Mouse (Mus musculus) heart, postnatal 25 days (tissue): ENCODE data around the gene Gm10181. TPM values are rescaled to one million over a fixed set of nuclear protein-coding genes. Genes with fewer than 3 reads are reported as not detected.
"Not testable (repeated sequence)": the region's sequence is repeated elsewhere in the genome, so short reads cannot be mapped to it uniquely, and the experiment has no call there.

Experiments
- DNase-seq: peaks from one replicate; pipeline ENCODE4 v3.0.0; 2022; ENCODE audit warnings: low spot score
- intact Hi-C: fragments of 180-260 bp; cut with DNase I; formaldehyde crosslinking; loops from one replicate; pipeline ENCODE4 v1.15.1; 2025
- total RNA-seq, 2 experiments: library from RNA; stranded (reverse); gene quantifications; 2 replicates each; pipeline ENCODE4 v1.2.3; 2021

Gm10181 gene
- total RNA-seq: not detected

DNA sequence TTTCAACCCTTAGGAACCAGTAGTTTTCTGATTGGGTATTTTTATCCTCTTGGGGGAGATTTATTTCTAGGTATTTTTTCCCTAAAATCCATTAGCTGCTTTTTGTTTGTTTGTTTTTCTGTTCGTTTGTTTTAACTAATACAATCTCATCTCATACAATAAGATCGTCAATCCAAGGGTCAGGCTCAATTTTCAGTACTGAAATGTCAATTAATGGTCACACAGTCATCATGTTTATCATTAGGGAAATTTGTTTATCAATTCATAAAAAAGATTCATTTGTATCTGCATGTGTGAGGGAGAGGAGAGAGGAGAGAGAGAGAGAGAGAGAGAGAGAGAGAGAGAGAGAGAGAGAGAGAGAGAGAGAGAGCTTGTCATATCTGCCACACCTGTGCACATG is at the start of gene Gm10181:
TSS of gene Gm10181 (plus strand) at position 301 of the 400 bp plus-strand sequence.
- intact Hi-C loops: no loop called here
- no peak for DNase-seq

DNA sequence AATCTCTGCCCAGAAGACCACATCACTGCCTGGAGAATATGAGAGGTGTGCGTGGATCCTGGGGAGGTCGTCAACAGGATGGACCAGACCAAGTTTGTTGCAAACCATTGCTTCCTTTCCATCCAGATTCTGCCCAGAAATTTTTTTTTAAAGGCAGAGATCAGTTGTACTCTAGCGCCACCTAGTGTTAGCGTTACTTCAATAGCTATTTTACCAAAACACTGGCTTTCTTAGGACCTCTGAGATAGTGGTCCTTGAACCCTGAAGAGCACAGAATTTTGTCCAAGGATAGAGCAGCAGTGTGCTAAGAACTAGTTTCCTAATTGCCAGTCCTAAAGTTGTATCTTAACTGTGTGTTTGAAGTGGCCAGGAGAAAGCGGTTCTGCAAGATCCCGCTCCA is 47.6 kb upstream of the Gm10181 start:
- intact Hi-C loops: loop anchor here (1.0 to 5.0 kb wide), 2 partner anchors 340 to 499 kb away; no protein-coding TSS in a partner anchor
- no peak for DNase-seq

DNA sequence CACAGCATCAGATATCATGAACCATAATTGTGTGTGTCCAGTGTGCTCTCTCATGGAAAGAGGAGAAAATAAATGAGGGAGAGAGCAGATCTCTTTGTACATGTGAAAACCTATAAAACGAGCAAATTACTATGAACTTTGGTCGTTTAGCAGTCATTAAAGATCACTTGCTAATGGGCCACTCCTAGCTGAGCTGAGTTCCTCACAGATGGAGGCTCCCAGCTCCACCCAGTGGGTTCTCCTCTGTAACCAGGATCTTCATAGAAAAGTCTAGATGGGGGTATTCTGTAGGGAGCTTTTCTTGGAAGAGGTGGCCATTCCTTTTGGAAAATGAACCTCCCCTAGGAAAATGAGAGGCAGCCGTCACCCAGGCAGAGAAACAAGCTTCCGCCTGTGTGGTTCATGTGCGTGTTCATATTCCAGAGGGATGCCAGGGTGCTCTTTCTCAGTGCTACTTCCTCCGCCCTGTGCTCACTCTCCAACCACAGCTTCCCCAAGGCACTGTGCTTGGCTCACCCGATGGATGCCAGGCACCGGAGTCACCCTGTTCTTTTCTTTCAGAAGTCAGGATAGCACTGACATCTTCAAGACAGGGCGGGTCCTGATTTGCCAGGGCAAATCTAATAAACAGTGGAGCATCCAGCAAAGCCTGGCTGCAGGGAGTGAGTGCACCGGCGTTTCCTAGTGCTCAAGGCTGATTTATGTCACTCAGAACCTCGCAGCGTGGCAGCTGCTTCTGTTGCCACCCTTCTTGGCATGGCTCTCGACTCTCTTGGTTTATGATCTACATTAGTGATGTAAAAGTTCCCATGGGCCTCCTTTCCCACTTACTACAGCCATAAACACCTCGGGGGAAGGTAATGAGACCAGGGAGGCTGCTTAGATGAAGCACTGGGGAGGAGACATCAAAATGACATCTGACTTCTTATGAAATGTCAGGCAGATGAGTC is 46.8 kb upstream of the Gm10181 start:
- DNase-seq: no peak
- intact Hi-C loops: loop anchor here (5.0 kb wide), 1 partner anchor 500 kb away; no protein-coding TSS in a partner anchor

- DNase-seq: no peak
- intact Hi-C loops: loop anchor here (2.0 to 5.0 kb wide), 2 partner anchors 60 to 502 kb away; no protein-coding TSS in a partner anchor
These were observed 44.9 kb upstream of the Gm10181 start for GRCm38 (mm10) chr9:25044325-25044724.

DNA sequence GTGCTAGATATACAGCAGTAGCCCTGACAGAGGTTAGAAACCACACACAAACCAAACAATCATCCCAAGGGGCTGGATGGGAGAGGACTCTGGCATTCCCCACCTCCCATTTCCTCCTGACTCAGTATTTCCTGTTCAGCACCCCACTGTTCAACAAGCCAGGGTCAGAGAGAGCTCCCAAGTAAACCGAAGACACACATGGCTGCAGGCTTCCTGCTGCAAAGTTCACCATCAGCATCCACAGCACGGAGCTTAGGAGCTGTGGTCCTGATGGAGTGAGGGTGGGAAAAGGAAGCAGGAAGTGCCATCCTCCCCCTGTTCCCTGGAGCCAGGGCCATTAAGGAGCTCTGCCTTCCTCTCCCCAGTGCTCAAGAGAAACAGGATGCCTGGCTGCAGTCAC is 40.9 kb upstream of the Gm10181 start:
- no peak for DNase-seq
- intact Hi-C loops: no loop called here

DNA sequence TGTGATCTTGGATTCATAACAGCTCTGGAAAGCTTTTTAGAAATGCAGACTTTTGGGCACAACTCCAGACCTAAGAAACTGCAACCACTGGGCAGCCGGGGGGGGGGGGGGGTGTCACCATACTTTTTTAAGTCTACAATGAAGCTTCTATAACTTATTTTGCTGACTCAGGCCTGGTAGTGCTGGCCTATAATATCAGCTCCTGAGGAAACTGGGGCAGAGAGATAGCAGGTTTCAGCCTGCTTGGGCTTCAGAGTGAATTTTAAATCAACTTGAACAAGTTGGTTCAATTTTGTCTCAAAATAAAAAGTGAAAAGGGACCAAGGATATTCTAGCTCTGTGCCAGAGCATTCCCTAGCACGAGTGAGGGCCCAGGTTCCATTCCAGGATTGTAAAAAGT is 40.3 kb upstream of the Gm10181 start:
- intact Hi-C loops: no loop called here
- DNase-seq: no peak

GRCm38 (mm10) chr9:25051901-25052300 is 37.3 kb upstream of the Gm10181 start:
- no peak for DNase-seq
- intact Hi-C loops: no loop called here

DNA sequence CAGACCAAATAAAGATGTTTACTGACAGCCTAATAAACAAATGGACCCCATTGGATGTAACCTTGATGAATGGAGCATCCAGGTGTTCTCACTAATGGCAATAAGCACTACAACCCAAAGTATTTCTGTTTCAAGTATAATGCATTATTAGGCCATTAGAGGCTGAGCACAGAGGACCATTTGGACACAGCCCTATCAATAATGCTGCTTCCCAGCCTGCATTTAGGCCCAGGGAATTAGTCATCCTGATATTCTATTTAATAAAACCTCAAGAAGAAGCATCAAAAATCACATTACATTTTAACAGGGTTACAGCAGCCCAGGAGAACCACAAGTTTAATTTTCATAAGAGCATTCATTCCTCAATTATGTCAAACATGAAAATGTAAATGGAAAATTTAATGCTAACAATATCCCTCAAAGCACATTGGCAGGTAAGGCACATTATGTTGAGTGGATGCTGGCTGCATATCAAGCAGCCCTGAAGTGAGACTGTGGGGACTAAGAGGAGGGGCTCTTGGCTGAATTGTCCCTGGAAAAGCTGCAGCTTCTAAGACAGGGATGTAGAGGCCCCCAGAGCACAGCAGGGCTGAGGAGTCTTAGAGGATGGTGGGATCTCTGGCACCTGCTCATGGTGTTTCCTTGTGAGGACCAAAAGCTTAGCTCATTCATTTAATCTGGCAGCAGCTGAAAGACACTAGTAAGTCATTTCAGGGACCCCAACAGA is 33.4 kb upstream of the Gm10181 start:
- intact Hi-C loops: no loop called here
- DNase-seq: no peak

- intact Hi-C loops: no loop called here
- no peak for DNase-seq
These were observed 30.5 kb upstream of the Gm10181 start for GRCm38 (mm10) chr9:25058726-25059125.

- intact Hi-C loops: no loop called here
- no peak for DNase-seq
These were observed 16.6 kb upstream of the Gm10181 start for GRCm38 (mm10) chr9:25072666-25073065.

- intact Hi-C loops: no loop called here
- no peak for DNase-seq
These were observed 13.2 kb upstream of the Gm10181 start for GRCm38 (mm10) chr9:25075977-25076376.

DNA sequence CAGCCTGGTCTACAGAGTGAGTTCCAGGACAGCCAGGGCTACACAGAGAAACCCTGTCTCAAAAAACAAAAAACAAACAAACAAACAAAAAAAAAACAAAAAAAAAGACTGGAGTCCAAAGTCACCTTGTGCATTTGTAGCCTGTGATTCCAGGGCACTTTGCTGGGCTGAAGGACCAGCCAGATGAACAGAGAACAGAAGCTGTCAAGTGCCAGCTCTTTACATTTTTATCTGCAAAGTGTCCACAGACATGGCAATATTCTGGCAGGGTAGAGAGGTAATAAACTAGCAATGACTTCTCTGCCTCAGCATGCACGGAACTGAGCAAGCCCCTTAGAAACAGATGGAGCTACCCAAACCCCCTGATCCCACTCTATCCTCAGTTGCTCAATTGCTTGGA is 12.7 kb upstream of the Gm10181 start:
- DNase-seq: no peak
- intact Hi-C loops: no loop called here

DNA sequence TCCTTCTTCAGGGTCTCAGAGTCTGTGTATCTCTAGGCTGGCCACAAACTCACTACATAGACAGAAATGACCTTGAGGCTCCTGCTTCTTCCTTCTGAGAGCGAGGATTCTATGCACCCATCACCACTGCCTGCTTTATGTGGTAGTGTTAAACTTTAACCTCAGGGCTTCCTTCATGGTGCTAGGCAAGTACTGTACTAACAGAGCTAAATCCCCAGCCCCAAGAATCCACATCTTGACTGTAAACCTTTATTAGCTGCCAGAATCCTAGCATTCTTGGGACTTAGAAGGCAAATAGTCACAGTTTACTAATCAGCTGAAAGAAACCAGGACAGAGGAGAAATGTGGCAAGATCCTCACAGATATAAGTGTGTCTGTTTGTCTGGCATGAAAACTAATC is 1.6 kb downstream of the Gm10181 start:
- intact Hi-C loops: no loop called here

GRCm38 (mm10) chr9:25102881-25103280 is 13.7 kb downstream of the Gm10181 start:
- no peak for DNase-seq
- intact Hi-C loops: loop anchor here (5.0 kb wide), 1 partner anchor 166 kb away; no protein-coding TSS in a partner anchor

More for the DNA sequence above, 1.6 kb downstream of the Gm10181 start:
- DNase-seq: no peak

- intact Hi-C loops: loop anchor here (2.0 to 5.0 kb wide), 3 partner anchors 60 to 406 kb away; no protein-coding TSS in a partner anchor
- no peak for DNase-seq
These were observed 15.4 kb downstream of the Gm10181 start for GRCm38 (mm10) chr9:25104638-25105037.

- intact Hi-C loops, DNase-seq: not testable (repeated sequence)
These were observed 34.4 kb downstream of the Gm10181 start for GRCm38 (mm10) chr9:25123590-25123989.

DNA sequence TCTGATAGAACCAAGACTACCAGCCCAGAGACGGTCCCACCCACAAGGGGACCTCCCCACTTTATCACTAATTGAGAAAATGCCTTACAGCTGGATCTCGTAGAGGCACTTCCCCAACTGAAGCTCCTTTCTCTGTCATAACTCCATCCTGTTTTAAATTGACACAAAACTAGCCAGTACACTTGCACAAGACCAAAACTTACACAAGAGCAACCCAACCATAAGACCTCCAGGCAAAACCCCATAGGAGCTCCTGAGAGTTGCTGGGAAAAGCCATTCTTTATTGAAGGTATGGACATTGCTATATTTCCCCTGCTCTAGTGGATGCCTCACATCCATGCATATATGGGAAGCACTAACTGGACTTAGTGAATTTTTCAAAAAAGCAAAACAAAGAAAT is 34.8 kb downstream of the Gm10181 start:
- intact Hi-C loops: no loop called here
- no peak for DNase-seq

- intact Hi-C loops: no loop called here
- no peak for DNase-seq
These were observed 43.0 kb downstream of the Gm10181 start for GRCm38 (mm10) chr9:25132253-25132652.

GRCm38 (mm10) chr9:25132920-25133319 is 43.7 kb downstream of the Gm10181 start:
- intact Hi-C loops: no loop called here
- no peak for DNase-seq

GRCm38 (mm10) chr9:25138900-25139299 is 49.7 kb downstream of the Gm10181 start:
- no peak for DNase-seq
- intact Hi-C loops: no loop called here
